Mouse (Mus musculus) olfactory bulb, adult 2 months (tissue): ENCODE measurements around the gene Ndufaf2.

ENCODE experiments used
- CTCF ChIP-seq: fragments of 200-500 bp; IDR thresholded peaks from 2 replicates; pipeline ENCODE4 v1.5.1; 2012; ENCODE audit warnings: low read depth, mild to moderate bottlenecking, low read length, moderate library complexity; ENCODE audit not compliant: insufficient read depth
- POLR2A ChIP-seq: fragments of 200-500 bp; IDR thresholded peaks from 2 replicates; pipeline ENCODE4 v1.6.1; 2012; ENCODE audit warnings: mild to moderate bottlenecking, low read depth, low read length, moderate library complexity; ENCODE audit not compliant: insufficient read depth

DNA sequence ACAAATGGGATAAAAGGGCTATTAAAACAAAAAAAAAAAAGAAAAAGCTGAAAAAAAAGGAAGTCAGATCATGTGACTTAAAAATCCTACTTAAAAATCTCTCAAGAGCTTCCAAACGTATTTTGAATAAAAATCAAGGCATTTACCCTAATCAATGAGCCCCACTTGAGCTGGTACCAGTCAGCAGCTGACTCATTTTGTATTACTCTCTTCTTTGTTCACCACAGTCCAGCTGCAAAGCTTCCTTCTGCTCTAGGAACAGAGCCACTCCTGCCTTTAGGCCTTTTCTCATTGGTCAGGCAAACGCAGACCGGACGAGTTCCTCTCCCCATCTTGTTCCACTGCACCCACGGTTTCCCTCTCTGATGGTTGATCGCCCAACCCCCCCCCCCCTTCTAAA, 22.8 kb downstream of the Ndufaf2 start:
- TF ChIP-seq POLR2A (no peak), CTCF (no peak)
